ENCODE assay signal across 26 mouse cellular contexts in the genomic region with DNA sequence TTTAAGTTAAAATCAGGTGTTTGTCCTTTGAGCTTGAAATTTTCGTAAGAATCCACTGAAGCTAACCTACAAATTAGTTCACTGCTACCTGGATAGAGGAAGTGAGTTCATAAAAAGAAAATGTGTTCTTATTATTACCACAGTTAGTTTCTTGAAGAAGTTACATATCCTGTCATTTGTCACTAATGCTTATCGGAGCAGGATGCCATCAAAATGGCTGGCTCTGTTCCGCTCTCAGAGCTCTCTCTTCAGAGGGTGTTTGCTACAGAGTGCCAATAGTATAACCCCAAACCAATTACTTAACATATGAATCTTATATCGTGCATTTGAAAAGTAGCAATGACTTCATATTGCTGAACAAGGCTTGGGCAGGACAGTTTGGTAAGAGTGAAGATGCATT.
"Had no signal": no experiment of that assay in that cellular context is flagged by ENCODE, and none has a peak within 500 bp of the region (broad histone marks: within the 10 kb centered on the region; RNA-seq: fewer than 3 reads in every experiment).

No protein-coding gene starts in this region.

- H3K9ac ChIP-seq: embryonic facial prominence, embryonic 12.5 days; embryonic facial prominence, embryonic 13.5 days; embryonic facial prominence, embryonic 15.5 days; forebrain, embryonic 13.5 days; forebrain, embryonic 15.5 days had no signal

- H3K27ac ChIP-seq: embryonic facial prominence, embryonic 10.5 days; embryonic facial prominence, embryonic 12.5 days; embryonic facial prominence, embryonic 13.5 days; embryonic facial prominence, embryonic 15.5 days; forebrain, embryonic 10.5 days; forebrain, embryonic 13.5 days; forebrain, embryonic 15.5 days; gastrocnemius, adult 2 months; heart, adult 2 months; heart, embryonic 10.5 days had no signal

- ATAC-seq: forebrain, embryonic 13.5 days; forebrain, embryonic 14.5 days; forebrain, embryonic 15.5 days; forebrain, embryonic 16.5 days had no signal

- H3K4me1 ChIP-seq: embryonic facial prominence, embryonic 10.5 days; embryonic facial prominence, embryonic 12.5 days; embryonic facial prominence, embryonic 13.5 days; embryonic facial prominence, embryonic 15.5 days; forebrain, embryonic 13.5 days; forebrain, embryonic 15.5 days; heart, embryonic 10.5 days had no signal

- H3K4me2 ChIP-seq: embryonic facial prominence, embryonic 12.5 days; embryonic facial prominence, embryonic 13.5 days; embryonic facial prominence, embryonic 15.5 days; forebrain, embryonic 13.5 days; forebrain, embryonic 15.5 days had no signal

- H3K9me3 ChIP-seq: embryonic facial prominence, embryonic 10.5 days; embryonic facial prominence, embryonic 12.5 days; embryonic facial prominence, embryonic 13.5 days; embryonic facial prominence, embryonic 15.5 days; forebrain, embryonic 10.5 days; forebrain, embryonic 13.5 days; forebrain, embryonic 15.5 days; heart, embryonic 10.5 days had no signal

- H3K4me3 ChIP-seq: embryonic facial prominence, embryonic 10.5 days; embryonic facial prominence, embryonic 12.5 days; embryonic facial prominence, embryonic 13.5 days; embryonic facial prominence, embryonic 15.5 days; erythroblast, embryonic 14.5 days; forebrain, embryonic 10.5 days; forebrain, embryonic 13.5 days; forebrain, embryonic 15.5 days; gastrocnemius, adult 2 months; heart, adult 2 months; heart, embryonic 10.5 days had no signal

- DNase-seq: cerebellum, adult 9-10 months; cerebellum, adult 9-11 months; cerebellum, postnatal 10 days; cerebellum, postnatal 14 days; cerebellum, postnatal 25 days; cerebellum, postnatal 36 days; embryo, embryonic 11 days; gastrocnemius, adult 2 months; gastrocnemius, postnatal 10 days; gastrocnemius, postnatal 14 days; gastrocnemius, postnatal 25 days; gastrocnemius, postnatal 36 days; heart, adult 11 months; heart, adult 18-20 months; heart, adult 2 months had no signal

- H3K36me3 ChIP-seq: embryonic facial prominence, embryonic 12.5 days; embryonic facial prominence, embryonic 13.5 days; embryonic facial prominence, embryonic 15.5 days; forebrain, embryonic 10.5 days; forebrain, embryonic 15.5 days had no signal

- H3K27me3 ChIP-seq: embryonic facial prominence, embryonic 12.5 days; embryonic facial prominence, embryonic 13.5 days; embryonic facial prominence, embryonic 15.5 days; forebrain, embryonic 13.5 days; forebrain, embryonic 15.5 days had no signal
